Mouse (Mus musculus) stomach, embryonic 14.5 days (tissue): ENCODE results near the gene H2-Eb2. TPM values are rescaled to one million over a fixed set of nuclear protein-coding genes. Genes with fewer than 3 reads are reported as not detected.

ENCODE experiments used
- ATAC-seq: fragments of 200-750 bp; cut with Nextera tagmentation; 2 replicates; pipeline ENCODE4 v1.8.0; 2017; ENCODE audit warnings: low read depth, moderate TSS enrichment; ENCODE audit not compliant: insufficient number of reproducible peaks, insufficient read depth, low FRiP score
- H3K27ac ChIP-seq: fragments of 300-500 bp; sonication (generic); 2 replicates; pipeline ENCODE4 v1.5.1; 2014; ENCODE audit warnings: mild to moderate bottlenecking, low read length, moderate library complexity, mixed read lengths
- H3K27me3 ChIP-seq: fragments of 300-500 bp; sonication (generic); 2 replicates; pipeline ENCODE4 v1.6.1; 2014; ENCODE audit warnings: low read length, control low read depth, mixed read lengths; ENCODE audit not compliant: control insufficient read depth, insufficient read depth
- H3K36me3 ChIP-seq: fragments of 300-500 bp; sonication (generic); 2 replicates; pipeline ENCODE4 v1.6.1; 2014; ENCODE audit warnings: mild to moderate bottlenecking, control low read depth, low read length, moderate library complexity, mixed read lengths; ENCODE audit not compliant: control insufficient read depth, insufficient read depth
- H3K4me1 ChIP-seq: fragments of 300-500 bp; sonication (generic); 2 replicates; pipeline ENCODE4 v1.6.1; 2014; ENCODE audit warnings: low read length, control low read depth, mixed read lengths; ENCODE audit not compliant: control insufficient read depth, insufficient read depth
- H3K4me2 ChIP-seq: fragments of 300-500 bp; sonication (generic); replicated peaks from 2 replicates; pipeline ENCODE4 v1.6.1; 2014; ENCODE audit warnings: low read depth, low read length, control low read depth
- H3K4me3 ChIP-seq: fragments of 300-500 bp; sonication (generic); 2 replicates; pipeline ENCODE4 v1.5.1; 2014; ENCODE audit warnings: low read depth, low read length, control low read depth
- H3K9ac ChIP-seq: fragments of 300-500 bp; sonication (generic); replicated peaks from 2 replicates; pipeline ENCODE4 v1.6.1; 2014; ENCODE audit warnings: low read depth, mild to moderate bottlenecking, control low read depth, low read length, moderate library complexity, mixed read lengths
- H3K9me3 ChIP-seq: fragments of 300-500 bp; sonication (generic); 2 replicates; pipeline ENCODE4 v1.6.1; 2016; ENCODE audit warnings: low read depth, low read length, control low read depth; ENCODE audit not compliant: control insufficient read depth
- WGBS: fragments of 180-500 bp; shearing (Covaris S2); extraction: QIAGEN DNeasy Blood & Tissue Kit; methylation state at CpG from one replicate; pipeline ENCODE4 v1.1.7; 2014; 5-methylcytosine and 5-hydroxymethylcytosine counted together
- polyA plus RNA-seq: library from polyadenylated mRNA; unstranded; fragments of >200 nt; fragmentation: Nextera tagmentation; extraction: Ambion mirVana; gene quantifications from 2 replicates; pipeline ENCODE4 v1.2.1, GENCODE M21; 2014

Gene H2-Eb2
- polyA plus RNA-seq, 1 experiment from 2014 or later: not detected

GRCm38 (mm10) chr17:34291609-34292008 lies 33.9 kb upstream of the H2-Eb2 start:
- no peak overlapping the region for H3K4me2 ChIP-seq
- no peaks in the 10 kb centered on the region; the same call in 1 of the 2 replicates for H3K4me1 ChIP-seq
- no peak overlapping the region for H3K4me3 ChIP-seq
- no peaks in the 10 kb centered on the region for H3K9me3 ChIP-seq
- no peak overlapping the region for H3K9ac ChIP-seq
- ATAC-seq: peak; percentile 78; the same call in 1 of the 2 replicates
- no peaks in the 10 kb centered on the region for H3K27me3 ChIP-seq
- no peak overlapping the region for H3K27ac ChIP-seq
- WGBS: 14% methylated on average over 8 of the region's 8 CpGs
- H3K36me3 ChIP-seq: no peaks in the 10 kb centered on the region

GRCm38 (mm10) chr17:34292570-34292969 lies 32.9 kb upstream of the H2-Eb2 start:
- Histone ChIP-seq H3K27me3 (no peaks in the 10 kb centered on the region), H3K4me2 (no peak overlapping the region), H3K9ac (no peak overlapping the region), H3K27ac (no peak overlapping the region), H3K9me3 (no peaks in the 10 kb centered on the region), H3K4me3 (no peak overlapping the region), H3K4me1 (no peaks in the 10 kb centered on the region; the same call in 1 of the 2 replicates), H3K36me3 (no peaks in the 10 kb centered on the region)
- ATAC-seq: no peak
- 92% methylated on average over 4 of the region's 4 CpGs for WGBS

GRCm38 (mm10) chr17:34293533-34293932 lies 31.9 kb upstream of the H2-Eb2 start:
- Histone ChIP-seq H3K27me3 (no peaks in the 10 kb centered on the region), H3K4me3 (no peak overlapping the region), H3K36me3 (no peaks in the 10 kb centered on the region), H3K9ac (no peak overlapping the region), H3K4me1 (no peaks in the 10 kb centered on the region; the same call in 1 of the 2 replicates), H3K9me3 (no peaks in the 10 kb centered on the region), H3K27ac (no peak overlapping the region), H3K4me2 (no peak overlapping the region)
- no peak for ATAC-seq
- WGBS: 53% methylated on average over 2 of the region's 2 CpGs

- H3K4me1 ChIP-seq: no peaks in the 10 kb centered on the region; the same call in 1 of the 2 replicates
Measured at GRCm38 (mm10) chr17:34294249-34294648, 31.2 kb upstream of the H2-Eb2 start.

GRCm38 (mm10) chr17:34295307-34295706 lies 30.2 kb upstream of the H2-Eb2 start:
- Histone ChIP-seq H3K4me1 (no peaks in the 10 kb centered on the region; the same call in 1 of the 2 replicates), H3K4me2 (no peak overlapping the region), H3K36me3 (no peaks in the 10 kb centered on the region), H3K9ac (no peak overlapping the region), H3K9me3 (no peaks in the 10 kb centered on the region), H3K4me3 (no peak overlapping the region), H3K27ac (no peak overlapping the region), H3K27me3 (no peaks in the 10 kb centered on the region)
- ATAC-seq: no peak

More at GRCm38 (mm10) chr17:34294249-34294648, 31.2 kb upstream of the H2-Eb2 start:
- Histone ChIP-seq H3K9me3 (no peaks in the 10 kb centered on the region), H3K4me3 (no peak overlapping the region), H3K27ac (no peak overlapping the region), H3K27me3 (no peaks in the 10 kb centered on the region), H3K9ac (no peak overlapping the region), H3K36me3 (no peaks in the 10 kb centered on the region), H3K4me2 (no peak overlapping the region)
- WGBS: 64% methylated on average over 4 of the region's 4 CpGs
- ATAC-seq: no peak

- Histone ChIP-seq H3K27me3 (no peaks in the 10 kb centered on the region), H3K9ac (no peak overlapping the region), H3K4me1 (no peaks in the 10 kb centered on the region; the same call in 1 of the 2 replicates), H3K4me2 (peak overlapping the region; percentile 41), H3K9me3 (no peaks in the 10 kb centered on the region), H3K4me3 (peak overlapping the region; percentile 19; the same call in 1 of the 2 replicates), H3K36me3 (no peaks in the 10 kb centered on the region), H3K27ac (no peak overlapping the region)
- WGBS: 22% methylated on average over 23 of the region's 23 CpGs
- peak; percentile 75; the same call in 1 of the 2 replicates for ATAC-seq
Measured at GRCm38 (mm10) chr17:34295891-34296794, 29.3 kb upstream of the H2-Eb2 start.

GRCm38 (mm10) chr17:34299356-34299755 lies 26.1 kb upstream of the H2-Eb2 start:
- Histone ChIP-seq H3K4me2 (no peak overlapping the region), H3K27ac (no peak overlapping the region), H3K9me3 (no peaks in the 10 kb centered on the region), H3K4me3 (no peak overlapping the region), H3K27me3 (no peaks in the 10 kb centered on the region), H3K4me1 (no peaks in the 10 kb centered on the region; the same call in 1 of the 2 replicates), H3K36me3 (no peaks in the 10 kb centered on the region), H3K9ac (no peak overlapping the region)
- 71% methylated on average over 3 of the region's 3 CpGs for WGBS
- ATAC-seq: no peak

- Histone ChIP-seq H3K4me3 (no peak overlapping the region), H3K9me3 (no peaks in the 10 kb centered on the region), H3K27me3 (no peaks in the 10 kb centered on the region), H3K27ac (no peak overlapping the region), H3K36me3 (no peaks in the 10 kb centered on the region), H3K9ac (no peak overlapping the region), H3K4me1 (no peaks in the 10 kb centered on the region; the same call in 1 of the 2 replicates), H3K4me2 (no peak overlapping the region)
- ATAC-seq: no peak
- WGBS: 77% methylated on average over 8 of the region's 8 CpGs
Measured at GRCm38 (mm10) chr17:34300071-34300470, 25.4 kb upstream of the H2-Eb2 start.
